Mouse (Mus musculus): ENCODE results near the gene Smim4. TPM values are rescaled to one million over a fixed set of nuclear protein-coding genes. Genes with fewer than 3 reads are reported as not detected.
A peak's percentile ranks its signal among the peaks of the same experiment; 100 is the strongest.

Gene Smim4
- total RNA-seq, 2 experiments from 2014 or later: 26.4 to 28.0 TPM

DNA sequence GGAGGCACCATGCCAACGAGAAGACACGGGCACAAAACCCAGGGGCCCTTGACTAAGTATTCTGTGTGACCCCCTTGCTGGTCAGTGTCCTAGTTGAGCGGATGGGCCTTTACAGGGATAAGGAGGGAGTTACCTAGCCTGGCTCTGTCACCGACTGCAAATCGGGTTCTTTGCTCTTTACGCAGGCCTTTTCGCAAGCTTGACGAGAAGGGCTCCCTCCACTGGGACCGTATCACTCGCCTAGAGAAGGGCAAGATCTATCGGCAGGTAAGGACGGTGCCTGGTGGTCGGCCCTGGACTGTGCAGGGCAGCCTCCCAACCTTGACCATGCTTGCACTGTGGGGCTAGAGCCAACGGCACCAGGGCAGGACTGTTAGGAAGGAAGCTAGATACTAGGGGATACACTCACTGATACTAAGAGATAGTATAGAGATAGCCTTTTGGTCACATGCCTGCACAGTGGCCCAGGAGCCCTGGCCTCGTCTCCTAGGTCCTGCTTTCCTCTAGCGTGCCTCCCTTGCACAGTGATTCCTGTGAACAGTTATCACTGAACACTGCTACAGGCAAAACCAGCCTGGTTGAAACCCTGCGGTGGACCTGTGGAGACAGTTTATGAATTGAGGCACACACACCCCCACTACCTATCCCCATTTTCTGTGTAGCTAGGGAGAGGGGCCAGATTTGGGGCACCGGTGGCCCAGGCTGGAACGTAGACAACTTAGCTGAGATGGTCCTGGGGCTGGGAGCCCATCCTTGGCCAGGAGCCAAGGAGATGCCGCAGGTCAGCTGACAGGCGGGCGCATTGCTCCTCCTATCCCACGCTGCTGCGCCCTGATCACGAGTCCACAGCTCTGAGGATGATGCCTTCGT is 7.9 kb upstream of the Smim4 start:
- Histone ChIP-seq H3K4me3 (no peak overlapping the region), H3K27ac (no peak overlapping the region)
- DNase-seq (ENCODE audit: low spot score in 2 of 2): no peak
- TF ChIP-seq CTCF (conservative IDR thresholded peaks at IDR 0.05): no peak

DNA sequence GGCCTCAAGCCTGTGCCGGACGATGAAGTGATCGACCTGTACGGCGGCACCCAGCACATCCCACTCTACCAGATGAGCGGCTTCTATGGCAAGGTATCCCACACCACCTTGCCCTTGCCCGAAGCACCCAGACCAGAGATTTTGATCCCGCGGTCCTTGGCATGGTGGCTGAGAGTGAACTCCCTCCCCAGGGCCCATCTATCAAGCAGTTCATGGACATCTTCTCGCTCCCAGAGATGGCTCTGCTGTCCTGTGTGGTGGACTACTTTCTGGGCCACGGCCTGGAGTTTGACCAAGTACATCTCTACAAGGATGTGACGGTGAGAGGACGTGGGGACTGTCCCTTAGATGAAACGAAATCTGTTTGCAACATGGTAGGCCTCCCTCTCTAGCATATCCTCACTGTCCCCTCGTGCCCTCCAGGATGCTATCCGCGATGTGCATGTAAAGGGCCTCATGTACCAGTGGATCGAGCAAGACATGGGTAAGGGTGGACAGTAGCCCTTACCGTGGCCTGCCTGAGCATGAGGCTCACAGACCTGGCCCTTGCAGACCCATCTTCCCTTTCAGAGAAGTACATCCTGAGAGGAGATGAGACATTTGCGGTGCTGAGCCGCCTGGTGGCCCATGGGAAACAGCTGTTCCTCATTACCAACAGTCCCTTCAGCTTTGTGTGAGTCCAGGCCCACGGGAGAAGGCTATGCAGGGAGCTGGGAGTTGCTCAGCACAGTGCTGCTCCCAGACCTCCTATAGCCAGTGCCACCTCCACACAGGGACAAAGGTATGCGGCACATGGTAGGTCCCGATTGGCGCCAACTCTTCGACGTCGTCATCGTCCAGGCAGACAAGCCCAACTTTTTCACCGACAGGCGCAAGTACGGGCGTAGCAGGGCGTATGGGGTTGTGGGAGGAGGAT is 7.0 kb upstream of the Smim4 start:
- Histone ChIP-seq H3K4me3 (no peak overlapping the region), H3K27ac (no peak overlapping the region)
- no peak for TF ChIP-seq CTCF (conservative IDR thresholded peaks at IDR 0.05)
- no peak for DNase-seq (ENCODE audit: low spot score in 2 of 2)

DNA sequence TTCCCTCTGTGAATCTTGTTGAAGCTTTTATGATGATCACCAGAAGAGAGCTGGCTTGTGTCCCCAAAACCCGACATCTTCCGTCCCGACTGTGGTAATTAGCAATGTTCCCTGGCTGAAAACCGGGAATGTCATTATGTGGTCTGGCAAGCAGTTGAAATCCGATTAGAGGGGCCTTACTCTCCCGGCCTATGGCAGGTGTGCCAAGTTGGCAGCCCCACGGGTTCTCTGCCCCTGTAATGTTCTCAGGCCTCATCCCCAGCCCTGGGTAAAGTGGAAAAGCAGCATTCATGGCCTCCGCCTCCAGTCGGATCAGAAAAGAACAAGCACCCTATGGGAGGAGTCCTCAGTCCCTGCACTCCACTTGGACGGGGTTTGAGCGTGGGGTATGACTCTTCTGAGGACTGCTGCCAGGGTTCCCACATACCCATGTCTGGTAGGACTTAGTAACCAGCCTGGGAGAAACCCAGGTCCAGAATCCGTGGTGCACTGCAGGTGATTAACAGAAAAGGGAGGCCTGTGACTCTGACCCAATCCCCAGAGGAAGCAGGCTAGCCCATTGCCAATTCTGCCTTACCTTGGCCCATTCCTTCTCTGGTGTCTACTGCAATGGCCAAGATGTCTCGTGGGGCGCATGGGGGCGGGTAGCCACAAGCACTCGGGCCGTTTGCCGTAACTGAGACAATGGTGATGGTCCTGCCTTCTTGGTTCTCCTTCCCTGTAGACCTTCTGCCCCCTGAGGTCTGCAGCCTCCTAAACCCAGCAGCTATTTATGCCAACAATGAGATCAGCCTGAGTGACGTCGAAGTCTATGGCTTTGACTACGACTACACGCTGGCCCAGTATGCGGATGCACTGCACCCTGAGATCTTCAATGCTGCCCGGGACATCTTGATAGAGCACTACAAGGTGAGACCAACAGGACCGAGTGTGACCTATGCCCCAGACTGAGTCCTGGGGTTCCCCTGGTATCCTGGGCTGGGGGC is 5.6 kb upstream of the Smim4 start:
- no peak overlapping the region for H3K4me3 ChIP-seq
- no peak for TF ChIP-seq CTCF (conservative IDR thresholded peaks at IDR 0.05)
- no peak overlapping the region for H3K27ac ChIP-seq
- no peak for DNase-seq (ENCODE audit: low spot score in 2 of 2)

DNA sequence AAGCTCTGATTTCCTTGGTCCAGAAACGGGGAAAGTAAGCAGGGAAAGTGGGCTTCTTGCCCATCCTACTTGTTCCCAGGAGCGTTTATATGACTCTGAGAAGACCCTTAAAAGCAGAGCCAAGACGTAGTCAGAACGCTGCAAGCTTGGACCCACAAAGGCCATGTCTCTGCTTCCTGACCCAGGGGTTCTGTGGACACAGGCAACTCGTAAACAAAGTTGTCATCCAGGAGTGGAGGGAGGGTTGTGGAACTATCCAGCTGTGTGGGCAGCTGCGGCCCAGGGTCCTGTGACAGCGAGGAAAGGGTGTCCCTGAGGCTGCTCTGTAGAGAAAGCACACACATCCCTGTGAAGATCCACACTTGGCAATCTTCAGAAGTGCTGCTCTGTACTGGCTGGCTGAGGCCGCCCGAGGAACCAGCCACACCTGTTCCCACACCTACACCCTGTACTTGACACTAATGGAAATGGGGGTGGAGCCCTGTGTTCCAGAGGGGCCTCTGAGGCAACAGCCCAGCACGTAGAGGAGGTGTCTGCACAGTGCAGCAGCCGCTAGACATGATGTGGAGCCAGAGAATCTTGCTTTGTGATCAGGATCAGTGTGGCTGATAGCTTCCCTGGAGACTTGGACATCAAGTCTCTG is 4.4 kb upstream of the Smim4 start:
- DNase-seq (ENCODE audit: low spot score in 2 of 2): no peak
- TF ChIP-seq CTCF (conservative IDR thresholded peaks at IDR 0.05): no peak
- Histone ChIP-seq H3K4me3 (no peak overlapping the region), H3K27ac (no peak overlapping the region)

DNA sequence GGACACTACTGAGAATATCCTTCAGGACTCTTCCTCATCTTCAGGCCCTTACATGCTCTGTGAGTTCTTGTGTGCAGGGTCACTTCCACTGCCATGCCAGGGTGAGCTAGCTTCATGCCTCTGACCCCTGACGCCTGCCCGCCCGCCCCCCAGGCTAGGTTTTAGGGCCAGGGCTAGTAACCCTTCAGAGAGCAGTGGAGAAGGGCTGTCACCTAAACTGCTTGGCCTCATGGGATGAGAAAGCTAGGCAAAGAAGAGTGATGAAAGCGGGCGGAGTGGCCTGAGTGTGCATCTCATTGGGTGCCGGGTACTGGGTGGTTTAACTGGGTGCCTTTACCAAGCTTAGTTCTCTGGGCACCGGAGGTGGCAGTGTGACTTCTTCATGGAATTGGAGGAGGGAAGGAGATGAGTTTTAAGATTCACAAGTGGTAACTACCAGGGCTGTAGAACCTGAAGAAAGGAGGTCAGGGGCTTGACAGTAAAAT is 3.8 kb upstream of the Smim4 start:
- no peak overlapping the region for H3K4me3 ChIP-seq
- no peak overlapping the region for H3K27ac ChIP-seq
- DNase-seq (ENCODE audit: low spot score in 2 of 2): no peak
- TF ChIP-seq CTCF (conservative IDR thresholded peaks at IDR 0.05): no peak

DNA sequence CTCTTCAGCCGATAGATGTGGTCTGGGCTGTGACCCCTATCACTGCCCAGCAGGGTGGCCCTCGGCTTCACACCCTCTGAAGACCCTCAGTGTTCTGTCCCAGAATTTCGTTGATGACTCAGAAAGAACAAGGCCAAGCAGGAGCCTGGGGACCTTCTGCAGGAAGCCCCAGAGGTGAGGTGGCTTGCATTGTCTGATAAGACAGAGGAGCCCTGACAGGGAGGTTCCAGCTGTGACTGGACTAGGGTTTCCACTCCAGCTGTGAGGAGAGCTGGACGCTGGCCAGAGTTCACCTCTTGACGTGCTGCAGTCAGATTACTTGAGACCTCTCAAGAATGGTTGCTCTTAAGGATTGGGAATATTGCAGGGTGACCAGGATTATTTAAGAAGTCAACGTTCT is 3.3 kb upstream of the Smim4 start:
- Histone ChIP-seq H3K4me3 (no peak overlapping the region), H3K27ac (no peak overlapping the region)
- TF ChIP-seq CTCF (conservative IDR thresholded peaks at IDR 0.05): no peak
- no peak for DNase-seq (ENCODE audit: low spot score in 2 of 2)

DNA sequence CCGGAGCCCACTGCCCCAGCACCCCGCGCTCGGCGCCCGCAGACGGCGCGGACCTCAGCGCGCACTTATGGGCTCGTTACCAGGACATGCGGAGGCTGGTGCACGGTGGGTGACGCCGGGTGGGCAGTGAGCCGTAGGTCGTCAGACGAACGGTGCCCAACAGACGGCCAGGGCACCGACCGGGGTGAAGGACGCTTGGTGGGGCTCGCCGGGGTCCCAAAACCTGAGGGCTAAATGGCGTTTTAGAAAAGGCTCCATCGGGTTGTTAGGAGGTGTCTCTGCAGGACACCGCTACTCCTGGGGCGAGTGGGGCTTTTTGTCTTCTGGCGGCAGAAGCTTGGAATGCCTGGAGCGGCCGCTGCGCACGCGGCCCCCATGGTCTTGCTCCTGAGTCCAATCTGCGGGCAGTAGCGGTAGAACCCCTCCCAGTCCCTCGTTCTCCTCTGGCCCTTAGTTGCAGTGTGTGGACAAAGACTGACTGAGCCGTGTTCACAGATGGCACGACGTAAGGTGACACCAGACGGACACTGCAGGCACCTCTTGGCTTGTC is 2.6 kb upstream of the Smim4 start:
- DNase-seq (ENCODE audit: low spot score in 2 of 2): no peak
- TF ChIP-seq CTCF (conservative IDR thresholded peaks at IDR 0.05): no peak
- Histone ChIP-seq H3K27ac (0 out of 2 replicates have a peak overlapping the region, but pooled peaks have one; percentile 28), H3K4me3 (peak overlapping the region; percentile 52)

DNA sequence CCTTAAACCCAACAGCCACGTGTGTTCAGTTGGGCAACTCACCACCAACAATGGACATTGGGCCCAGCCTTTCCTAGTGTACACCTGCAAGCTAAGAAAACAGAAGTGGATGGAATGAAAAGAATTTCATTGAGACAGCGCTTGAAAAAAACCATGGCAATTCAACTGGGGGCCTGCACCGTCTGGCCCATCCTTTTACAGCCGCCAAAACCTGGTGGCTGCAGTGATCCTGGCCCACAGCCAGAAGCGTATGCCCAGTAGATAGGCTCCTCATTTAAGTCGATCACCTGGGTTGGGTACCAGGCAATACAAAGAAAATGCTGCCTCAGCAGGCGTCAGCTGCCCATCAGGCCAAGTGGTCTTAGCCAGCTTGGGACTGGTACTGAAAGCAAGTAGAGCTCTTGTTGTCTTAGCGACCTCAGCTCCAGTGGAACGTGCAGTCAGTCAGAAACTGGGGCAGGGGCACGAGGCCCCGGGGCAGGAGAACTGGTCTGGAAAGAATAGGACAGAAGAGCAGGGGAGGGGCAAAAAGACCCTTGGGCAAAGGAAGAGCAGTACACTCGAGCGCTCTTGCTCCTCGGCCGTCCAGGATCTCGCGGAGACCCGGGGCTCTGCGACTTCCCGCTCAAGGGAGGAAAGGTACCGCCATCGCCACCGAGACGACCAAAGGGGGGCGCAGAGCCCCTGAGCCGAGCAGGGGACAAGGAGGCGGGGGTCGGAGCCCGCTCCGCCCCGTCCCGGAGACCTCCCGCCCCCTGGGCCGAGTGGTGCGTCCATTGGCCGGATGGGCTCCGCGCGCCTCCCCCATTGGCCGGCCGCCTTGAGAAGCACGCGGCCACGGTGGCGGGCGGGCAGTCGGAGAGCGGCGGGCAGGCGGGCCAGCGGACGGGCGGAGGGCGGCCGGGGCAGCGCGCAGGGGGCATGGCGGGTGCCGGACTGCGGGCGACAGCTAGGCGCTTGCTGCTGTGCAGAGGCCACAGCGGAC is 1.8 kb upstream of the Smim4 start, which contains the start of gene Nt5dc2:
Gene Nt5dc2, plus strand, starts transcription at position 818 of the 985 bp plus-strand sequence.
- H3K4me3 ChIP-seq: peak within 1 kb of the TSS; percentile 52
- H3K27ac ChIP-seq: peak within 1 kb of the TSS; percentile 55
- peak; percentile 26 for TF ChIP-seq CTCF (conservative IDR thresholded peaks at IDR 0.05)
- DNase-seq (ENCODE audit: low spot score in 2 of 2): peak; percentile 59 to 66

DNA sequence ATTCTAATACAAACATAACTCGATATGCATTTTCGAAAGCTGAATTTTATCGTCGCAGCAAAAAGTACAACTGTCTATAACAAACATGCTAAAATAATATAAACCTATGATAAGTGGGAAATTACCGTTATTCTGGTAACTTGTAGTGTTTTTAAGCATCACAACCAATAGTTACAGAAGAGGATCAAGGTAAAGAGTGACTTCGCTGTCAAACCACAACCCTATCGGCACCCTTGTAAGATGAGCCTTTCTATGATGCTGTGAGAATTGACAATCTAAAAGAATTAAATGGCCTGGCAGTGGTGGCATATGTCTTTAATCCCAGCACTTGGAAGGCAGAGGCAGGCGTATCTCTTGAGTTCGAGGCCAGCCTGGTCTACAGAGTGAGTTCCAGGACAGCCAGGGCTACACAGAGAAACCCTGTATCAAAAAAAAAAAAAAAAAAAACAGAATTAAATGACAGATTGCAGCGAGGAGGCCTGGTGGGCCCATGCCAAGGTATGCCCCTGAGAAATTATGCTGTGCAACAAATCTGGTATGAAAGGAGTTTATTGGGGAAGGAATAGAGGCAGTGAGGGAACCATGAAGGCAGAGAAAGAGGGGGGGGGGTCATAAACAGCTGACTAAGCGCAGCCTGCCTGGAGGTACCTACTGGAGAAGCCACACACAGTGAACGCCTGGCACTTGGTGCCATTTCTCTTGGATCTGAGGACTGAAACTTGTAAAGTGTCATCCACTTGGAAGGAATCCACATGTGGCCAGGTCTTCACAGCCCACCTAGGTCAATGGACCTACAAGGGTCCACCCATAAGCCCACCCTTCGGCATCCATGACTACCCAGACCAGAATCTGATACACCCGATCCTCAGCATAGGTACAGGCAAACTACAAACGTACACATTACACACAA is 825 bp upstream of the Smim4 start:
- TF ChIP-seq CTCF (conservative IDR thresholded peaks at IDR 0.05): no peak
- no peak for DNase-seq (ENCODE audit: low spot score in 2 of 2)
- Histone ChIP-seq H3K27ac (peak overlapping the region; percentile 80), H3K4me3 (peak overlapping the region; percentile 74)
